Mouse (Mus musculus) midbrain, embryonic 12.5 days (tissue): ENCODE data around the gene Onecut1. TPM values are rescaled to one million over a fixed set of nuclear protein-coding genes. Genes with fewer than 3 reads are reported as not detected.

Experiments
- ATAC-seq: fragments of 200-750 bp; cut with Nextera tagmentation; 2 replicates; pipeline ENCODE4 v1.8.0; 2017; ENCODE audit warnings: low read depth, moderate TSS enrichment, moderate library complexity; ENCODE audit not compliant: low FRiP score
- H3K27ac ChIP-seq: fragments of 300-500 bp; sonication (generic); replicated peaks from 2 replicates; pipeline ENCODE4 v1.5.1; 2016; ENCODE audit warnings: mild to moderate bottlenecking
- H3K27me3 ChIP-seq: fragments of 300-500 bp; sonication (generic); 2 replicates; pipeline ENCODE4 v1.6.1; 2016; ENCODE audit warnings: mild to moderate bottlenecking
- H3K36me3 ChIP-seq: fragments of 300-500 bp; sonication (generic); 2 replicates; pipeline ENCODE4 v1.6.1; 2016
- H3K4me1 ChIP-seq: fragments of 300-500 bp; sonication (generic); 2 replicates; pipeline ENCODE4 v1.6.1; 2016
- H3K4me2 ChIP-seq: fragments of 300-500 bp; sonication (generic); replicated peaks from 2 replicates; pipeline ENCODE4 v1.6.1; 2016; ENCODE audit warnings: mild to moderate bottlenecking, moderate library complexity
- H3K4me3 ChIP-seq: fragments of 300-500 bp; sonication (generic); 2 replicates; pipeline ENCODE4 v1.5.1; 2016; ENCODE audit warnings: mild to moderate bottlenecking
- H3K9ac ChIP-seq: fragments of 300-500 bp; sonication (generic); replicated peaks from 2 replicates; pipeline ENCODE4 v1.6.1; 2016; ENCODE audit warnings: mild to moderate bottlenecking, moderate library complexity
- H3K9me3 ChIP-seq: fragments of 300-500 bp; sonication (generic); 2 replicates; pipeline ENCODE4 v1.6.1; 2016; ENCODE audit warnings: mild to moderate bottlenecking
- WGBS: fragments of 180-500 bp; shearing (Covaris S2); methylation state at CpG from one replicate; pipeline ENCODE4 v1.1.7; 2016; 5-methylcytosine and 5-hydroxymethylcytosine counted together
- polyA plus RNA-seq: library from polyadenylated mRNA; unstranded; fragments of >200 nt; fragmentation: Nextera tagmentation; extraction: Ambion mirVana; gene quantifications from 2 replicates; pipeline ENCODE4 v1.2.1, GENCODE M21; 2016

The Onecut1 gene
- polyA plus RNA-seq, 1 experiment from 2014 or later = 18.0 TPM

- no peak overlapping the region for H3K27ac ChIP-seq
- peaks cover 17% of the 10 kb centered on the region for H3K4me1 ChIP-seq
- no peaks in the 10 kb centered on the region for H3K36me3 ChIP-seq
- no peak overlapping the region for H3K4me3 ChIP-seq
- H3K9ac ChIP-seq = no peak overlapping the region
- no peaks in the 10 kb centered on the region for H3K27me3 ChIP-seq
- no peak for ATAC-seq
- no peak overlapping the region for H3K4me2 ChIP-seq
- peaks cover 5% of the 10 kb centered on the region for H3K9me3 ChIP-seq
- WGBS = 42% methylated on average over 1 of the region's 1 CpGs
Observed at GRCm38 (mm10) chr9:74921422-74921821, 59.7 kb downstream of the Onecut1 start.

- Histone ChIP-seq H3K9ac (no peak overlapping the region), H3K27me3 (no peaks in the 10 kb centered on the region), H3K4me2 (no peak overlapping the region), H3K4me3 (no peak overlapping the region), H3K9me3 (no peaks in the 10 kb centered on the region), H3K27ac (no peak overlapping the region), H3K4me1 (peaks cover 17% of the 10 kb centered on the region), H3K36me3 (no peaks in the 10 kb centered on the region)
- ATAC-seq = no peak
- WGBS = 74% methylated on average over 3 of the region's 3 CpGs
Observed at GRCm38 (mm10) chr9:74922884-74923283, 61.2 kb downstream of the Onecut1 start.

DNA sequence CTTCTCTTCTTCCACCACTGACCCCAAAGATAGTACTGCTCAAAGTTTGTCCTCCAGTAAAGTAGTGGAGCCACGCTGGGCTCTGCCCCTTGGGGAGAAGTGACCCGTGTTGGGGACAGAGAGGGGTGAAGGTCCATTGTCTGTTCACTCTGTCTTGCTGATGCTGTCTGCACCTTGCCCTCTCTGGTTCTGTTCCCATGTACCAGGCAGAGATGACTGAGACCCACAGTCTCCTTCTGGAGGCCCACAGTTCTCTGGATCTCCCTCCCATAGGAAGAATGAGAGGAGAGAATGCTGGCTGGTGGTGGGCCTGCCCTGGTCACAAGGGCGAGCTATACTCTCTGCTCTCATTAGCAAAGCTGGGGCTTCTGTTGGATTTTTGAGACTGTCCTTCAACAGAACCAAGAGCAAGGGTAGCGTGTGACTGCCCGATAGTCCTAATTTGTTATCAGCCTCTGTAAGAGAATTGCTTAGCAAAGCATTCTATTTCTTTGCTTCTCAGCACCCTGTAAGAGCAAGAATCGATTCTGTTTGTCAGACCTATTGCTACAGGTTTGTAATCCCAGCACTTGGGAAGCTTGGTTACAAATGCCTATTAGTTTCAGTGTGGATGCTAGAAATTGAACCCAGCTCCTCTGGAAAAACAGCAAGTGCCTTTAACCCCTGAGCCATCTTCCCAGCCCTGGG lies 61.7 kb downstream of the Onecut1 start:
- 85% methylated on average over 6 of the region's 6 CpGs for WGBS
- Histone ChIP-seq H3K27me3 (no peaks in the 10 kb centered on the region), H3K9me3 (no peaks in the 10 kb centered on the region), H3K4me1 (peaks cover 17% of the 10 kb centered on the region), H3K4me2 (no peak overlapping the region), H3K4me3 (no peak overlapping the region), H3K36me3 (no peaks in the 10 kb centered on the region), H3K27ac (no peak overlapping the region), H3K9ac (no peak overlapping the region)
- ATAC-seq = no peak

DNA sequence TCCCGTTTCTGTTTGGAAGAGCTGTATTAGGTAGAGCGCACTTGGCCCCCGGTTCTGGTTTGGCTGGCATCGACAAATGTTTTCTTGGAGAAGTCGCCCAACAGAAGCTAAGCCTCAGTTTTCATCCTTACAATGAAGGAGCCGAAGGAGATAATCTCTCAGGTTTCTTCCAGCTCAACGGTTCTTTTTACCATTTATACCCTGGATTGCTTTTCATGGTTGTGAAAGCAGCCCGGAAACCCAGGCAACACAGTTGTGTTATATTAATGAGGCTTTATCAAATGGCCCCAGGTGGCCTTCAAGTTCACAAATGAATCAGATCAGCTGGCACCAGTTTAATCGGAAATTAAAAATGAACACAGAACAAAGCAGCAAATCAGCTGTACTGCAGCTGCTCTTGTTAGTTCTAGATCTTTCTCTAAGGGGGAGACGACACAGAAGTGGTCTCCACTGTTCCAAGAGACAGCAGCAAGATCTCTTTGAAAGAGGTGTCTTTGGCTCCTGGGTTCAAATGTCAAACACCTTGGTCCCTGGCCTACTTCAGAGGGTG lies 63.6 kb downstream of the Onecut1 start:
- 18% methylated on average over 10 of the region's 10 CpGs for whole genome bisulfite sequencing
- Histone ChIP-seq H3K4me2 (no peak overlapping the region), H3K27me3 (no peaks in the 10 kb centered on the region), H3K36me3 (no peaks in the 10 kb centered on the region), H3K4me3 (no peak overlapping the region), H3K9ac (no peak overlapping the region), H3K4me1 (peaks cover 17% of the 10 kb centered on the region), H3K9me3 (no peaks in the 10 kb centered on the region), H3K27ac (peak overlapping the region; percentile 66)
- ATAC-seq = peak; percentile 69

DNA sequence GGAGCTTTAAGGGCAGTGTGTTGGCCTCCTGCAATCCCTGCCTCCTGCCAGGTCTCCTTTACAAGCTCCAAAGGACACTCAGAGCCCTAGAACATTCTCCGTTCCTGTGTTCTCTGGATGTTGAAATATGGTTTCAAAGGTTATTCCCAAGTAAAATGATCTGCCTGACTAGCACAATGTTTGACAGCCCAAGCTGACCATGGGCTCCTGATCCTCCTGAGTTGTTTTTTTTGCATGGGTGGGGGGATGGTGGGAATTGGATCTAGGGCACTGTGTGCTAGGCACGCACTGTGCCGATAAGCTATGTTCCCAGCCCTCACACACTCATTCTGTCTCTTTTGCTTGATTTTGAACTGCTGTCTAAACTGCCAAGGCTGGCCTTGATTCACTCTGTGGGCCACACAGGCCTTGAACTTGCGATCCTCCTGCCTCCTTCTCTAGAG lies 68.3 kb downstream of the Onecut1 start:
- H3K4me1 ChIP-seq = peaks cover 7% of the 10 kb centered on the region
- no peaks in the 10 kb centered on the region for H3K36me3 ChIP-seq
- no peaks in the 10 kb centered on the region for H3K9me3 ChIP-seq
- ATAC-seq = no peak
- H3K27ac ChIP-seq = no peak overlapping the region
- no peak overlapping the region for H3K9ac ChIP-seq
- no peak overlapping the region for H3K4me2 ChIP-seq
- no peaks in the 10 kb centered on the region for H3K27me3 ChIP-seq
- no peak overlapping the region for H3K4me3 ChIP-seq
- 87% methylated on average over 4 of the region's 4 CpGs for WGBS

GRCm38 (mm10) chr9:74930653-74931052 lies 68.9 kb downstream of the Onecut1 start:
- no peaks in the 10 kb centered on the region for H3K9me3 ChIP-seq
- H3K4me3 ChIP-seq = no peak overlapping the region
- no peak overlapping the region for H3K4me2 ChIP-seq
- no peaks in the 10 kb centered on the region for H3K36me3 ChIP-seq
- 70% methylated on average over 5 of the region's 5 CpGs for WGBS
- H3K27me3 ChIP-seq = no peaks in the 10 kb centered on the region
- H3K9ac ChIP-seq = no peak overlapping the region
- H3K27ac ChIP-seq = no peak overlapping the region
- no peak for ATAC-seq
- peaks cover under 1% of the 10 kb centered on the region; the same call in 1 of the 2 replicates for H3K4me1 ChIP-seq

DNA sequence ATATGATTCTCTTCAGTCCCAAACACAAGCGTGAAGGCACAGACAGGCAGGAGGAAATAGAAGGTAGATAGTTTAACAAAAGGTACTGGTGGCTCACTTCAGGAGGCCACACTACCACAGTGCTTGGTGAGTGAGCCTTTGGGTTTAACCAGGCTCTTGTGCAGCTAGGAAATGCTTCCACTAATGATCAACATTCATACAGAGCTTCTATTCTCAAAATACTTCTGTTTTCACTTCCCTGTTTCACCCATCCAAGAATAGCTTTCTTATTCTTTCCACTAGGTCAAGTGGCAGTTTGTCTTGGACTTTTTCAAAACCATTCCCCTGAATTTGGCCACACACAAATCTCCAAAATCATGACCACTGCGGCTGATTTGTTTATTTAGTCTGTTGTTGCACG lies 73.6 kb downstream of the Onecut1 start:
- H3K4me3 ChIP-seq = no peak overlapping the region
- no peak overlapping the region for H3K9ac ChIP-seq
- no peak overlapping the region for H3K4me2 ChIP-seq
- no peaks in the 10 kb centered on the region for H3K4me1 ChIP-seq
- 83% methylated on average over 3 of the region's 3 CpGs for WGBS
- no peak for ATAC-seq
- no peaks in the 10 kb centered on the region for H3K27me3 ChIP-seq
- H3K27ac ChIP-seq = no peak overlapping the region
- no peaks in the 10 kb centered on the region for H3K9me3 ChIP-seq
- no peaks in the 10 kb centered on the region for H3K36me3 ChIP-seq

DNA sequence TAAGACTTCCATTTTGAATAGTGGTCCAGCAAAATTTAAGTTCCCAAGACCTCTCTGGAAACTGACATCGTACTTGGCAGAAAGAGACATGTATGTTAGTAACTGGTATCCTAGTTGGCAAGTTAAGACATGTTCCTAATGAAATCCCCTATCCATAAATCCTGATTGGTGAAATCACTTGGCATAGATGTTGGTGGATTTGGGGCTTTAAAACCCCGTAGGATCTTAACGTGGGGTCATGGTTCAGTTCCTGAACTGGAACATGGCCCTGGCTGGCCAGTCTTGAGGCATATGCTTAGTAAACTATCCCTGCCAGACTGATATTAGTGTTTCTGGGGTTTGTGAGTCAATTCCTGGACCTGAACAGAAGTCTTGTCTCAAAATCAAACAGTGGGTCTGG lies 76.0 kb downstream of the Onecut1 start:
- Histone ChIP-seq H3K27me3 (no peaks in the 10 kb centered on the region), H3K4me2 (no peak overlapping the region), H3K9ac (no peak overlapping the region), H3K4me3 (no peak overlapping the region), H3K9me3 (no peaks in the 10 kb centered on the region), H3K4me1 (no peaks in the 10 kb centered on the region), H3K27ac (no peak overlapping the region), H3K36me3 (no peaks in the 10 kb centered on the region)
- 92% methylated on average over 3 of the region's 3 CpGs for WGBS
- ATAC-seq = no peak

GRCm38 (mm10) chr9:74938670-74939534 lies 77.2 kb downstream of the Onecut1 start:
- Histone ChIP-seq H3K36me3 (no peaks in the 10 kb centered on the region), H3K4me1 (no peaks in the 10 kb centered on the region), H3K9ac (no peak overlapping the region), H3K9me3 (no peaks in the 10 kb centered on the region), H3K4me3 (no peak overlapping the region), H3K4me2 (no peak overlapping the region), H3K27ac (no peak overlapping the region), H3K27me3 (no peaks in the 10 kb centered on the region)
- 88% methylated on average over 12 of the region's 12 CpGs for WGBS
- no peak for ATAC-seq

Other genes starting within 250 kb of the Onecut1 start
- 31.3 and 31.9 TPM in 2 replicates for gene Fam214a, start 91.0 kb downstream of the Onecut1 start, polyA plus RNA-seq
- 292 and 294 TPM in 2 replicates for gene Arpp19, start 175.7 kb downstream of the Onecut1 start, polyA plus RNA-seq
- 35.2 and 42.7 TPM in 2 replicates for gene Myo5a, start 209.1 kb downstream of the Onecut1 start, polyA plus RNA-seq